Mouse (Mus musculus) forebrain, embryonic 15.5 days (tissue): ENCODE data around the gene Gm49380. TPM values are rescaled to one million over a fixed set of nuclear protein-coding genes. Genes with fewer than 3 reads are reported as not detected.

Experiments
- ATAC-seq: fragments of 200-750 bp; cut with Nextera tagmentation; replicated peaks from 2 replicates; pipeline ENCODE4 v1.8.0; 2017; ENCODE audit warnings: mild to moderate bottlenecking, moderate TSS enrichment, moderate library complexity
- H3K27ac ChIP-seq: fragments of 300-500 bp; sonication (generic); replicated peaks from 2 replicates; pipeline ENCODE4 v1.5.1; 2015; ENCODE audit warnings: mild to moderate bottlenecking, inconsistent platforms
- H3K27me3 ChIP-seq: fragments of 300-500 bp; sonication (generic); 2 replicates; pipeline ENCODE4 v1.6.1; 2015; ENCODE audit warnings: inconsistent platforms
- H3K36me3 ChIP-seq: fragments of 300-500 bp; sonication (generic); 2 replicates; pipeline ENCODE4 v1.6.1; 2015; ENCODE audit warnings: mild to moderate bottlenecking, inconsistent platforms
- H3K4me1 ChIP-seq: fragments of 300-500 bp; sonication (generic); 2 replicates; pipeline ENCODE4 v1.6.1; 2015; ENCODE audit warnings: inconsistent platforms
- H3K4me2 ChIP-seq: fragments of 300-500 bp; sonication (generic); replicated peaks from 2 replicates; pipeline ENCODE4 v1.6.1; 2015; ENCODE audit warnings: mild to moderate bottlenecking, inconsistent platforms
- H3K4me3 ChIP-seq: fragments of 300-500 bp; sonication (generic); 2 replicates; pipeline ENCODE4 v1.5.1; 2015; ENCODE audit warnings: mild to moderate bottlenecking, inconsistent platforms
- H3K9ac ChIP-seq: fragments of 300-500 bp; sonication (generic); replicated peaks from 2 replicates; pipeline ENCODE4 v1.6.1; 2015; ENCODE audit warnings: mild to moderate bottlenecking, inconsistent platforms
- H3K9me3 ChIP-seq: fragments of 300-500 bp; sonication (generic); 2 replicates; pipeline ENCODE4 v1.6.1; 2016; ENCODE audit warnings: inconsistent platforms
- WGBS: fragments of 180-500 bp; shearing (Covaris S2); methylation state at CpG from one replicate; pipeline ENCODE4 v1.1.7; 2015; ENCODE audit warnings: mixed read lengths; 5-methylcytosine and 5-hydroxymethylcytosine counted together
- polyA plus RNA-seq: library from polyadenylated mRNA; unstranded; fragments of >200 nt; fragmentation: Nextera tagmentation; extraction: Ambion mirVana; gene quantifications from 2 replicates; pipeline ENCODE4 v1.2.1, GENCODE M21; 2015

Gene Gm49380
- polyA plus RNA-seq, 1 experiment from 2014 or later: 0.17 TPM

GRCm38 (mm10) chr9:44033317-44033716 lies 80.0 kb downstream of the Gm49380 start:
- H3K36me3 ChIP-seq: no peaks in the 10 kb centered on the region
- H3K4me3 ChIP-seq: no peak overlapping the region
- 95% methylated on average over 5 of the region's 5 CpGs for WGBS
- H3K9ac ChIP-seq: no peak overlapping the region
- no peaks in the 10 kb centered on the region for H3K4me1 ChIP-seq
- H3K27ac ChIP-seq: no peak overlapping the region
- no peak for ATAC-seq
- H3K27me3 ChIP-seq: no peaks in the 10 kb centered on the region
- no peak overlapping the region for H3K4me2 ChIP-seq
- no peaks in the 10 kb centered on the region for H3K9me3 ChIP-seq

- 86% methylated on average over 4 of the region's 4 CpGs for WGBS
- Histone ChIP-seq H3K4me1 (no peaks in the 10 kb centered on the region), H3K36me3 (no peaks in the 10 kb centered on the region), H3K9ac (no peak overlapping the region), H3K27ac (no peak overlapping the region), H3K9me3 (no peaks in the 10 kb centered on the region), H3K4me2 (no peak overlapping the region), H3K4me3 (no peak overlapping the region), H3K27me3 (no peaks in the 10 kb centered on the region)
- no peak for ATAC-seq
These were observed 81.4 kb downstream of the Gm49380 start for GRCm38 (mm10) chr9:44031946-44032345.

- Histone ChIP-seq H3K4me1 (no peaks in the 10 kb centered on the region), H3K27me3 (no peaks in the 10 kb centered on the region), H3K4me2 (no peak overlapping the region), H3K27ac (no peak overlapping the region), H3K9ac (no peak overlapping the region), H3K36me3 (no peaks in the 10 kb centered on the region), H3K4me3 (no peak overlapping the region), H3K9me3 (no peaks in the 10 kb centered on the region)
- ATAC-seq: no peak
- 83% methylated on average over 5 of the region's 5 CpGs for WGBS
These were observed 82.2 kb downstream of the Gm49380 start for GRCm38 (mm10) chr9:44031079-44031478.

- Histone ChIP-seq H3K4me1 (no peaks in the 10 kb centered on the region), H3K36me3 (no peaks in the 10 kb centered on the region), H3K9ac (no peak overlapping the region), H3K27me3 (no peaks in the 10 kb centered on the region), H3K27ac (no peak overlapping the region), H3K4me3 (no peak overlapping the region), H3K4me2 (no peak overlapping the region), H3K9me3 (no peaks in the 10 kb centered on the region)
- ATAC-seq: no peak
- 89% methylated on average over 4 of the region's 4 CpGs for WGBS
These were observed 82.7 kb downstream of the Gm49380 start for GRCm38 (mm10) chr9:44030646-44031045.

GRCm38 (mm10) chr9:44029580-44030236 lies 83.6 kb downstream of the Gm49380 start:
- 64% methylated on average over 5 of the region's 5 CpGs for WGBS
- Histone ChIP-seq H3K4me2 (no peak overlapping the region), H3K9ac (no peak overlapping the region), H3K36me3 (no peaks in the 10 kb centered on the region), H3K9me3 (no peaks in the 10 kb centered on the region), H3K4me1 (no peaks in the 10 kb centered on the region), H3K27me3 (no peaks in the 10 kb centered on the region), H3K4me3 (no peak overlapping the region), H3K27ac (no peak overlapping the region)
- ATAC-seq: no peak

GRCm38 (mm10) chr9:44024096-44024495 lies 89.2 kb downstream of the Gm49380 start:
- ATAC-seq: no peak
- H3K27me3 ChIP-seq: no peaks in the 10 kb centered on the region
- 80% methylated on average over 3 of the region's 3 CpGs for WGBS
- no peak overlapping the region for H3K27ac ChIP-seq
- no peaks in the 10 kb centered on the region for H3K9me3 ChIP-seq
- H3K4me2 ChIP-seq: no peak overlapping the region
- H3K36me3 ChIP-seq: no peaks in the 10 kb centered on the region
- no peak overlapping the region for H3K9ac ChIP-seq
- H3K4me3 ChIP-seq: no peak overlapping the region
- no peaks in the 10 kb centered on the region for H3K4me1 ChIP-seq

GRCm38 (mm10) chr9:44022100-44022847 lies 91.0 kb downstream of the Gm49380 start:
- Histone ChIP-seq H3K9ac (no peak overlapping the region), H3K27ac (no peak overlapping the region), H3K36me3 (no peaks in the 10 kb centered on the region), H3K27me3 (no peaks in the 10 kb centered on the region), H3K4me2 (no peak overlapping the region), H3K9me3 (no peaks in the 10 kb centered on the region), H3K4me3 (no peak overlapping the region), H3K4me1 (no peaks in the 10 kb centered on the region)
- no peak for ATAC-seq
- WGBS: 74% methylated on average over 8 of the region's 8 CpGs

GRCm38 (mm10) chr9:44020001-44020400 lies 93.3 kb downstream of the Gm49380 start:
- peaks cover 5% of the 10 kb centered on the region; the same call in 1 of the 2 replicates for H3K4me1 ChIP-seq
- H3K4me2 ChIP-seq: no peak overlapping the region
- no peak overlapping the region for H3K27ac ChIP-seq
- no peak overlapping the region for H3K9ac ChIP-seq
- no peak overlapping the region for H3K4me3 ChIP-seq
- H3K9me3 ChIP-seq: no peaks in the 10 kb centered on the region
- H3K27me3 ChIP-seq: no peaks in the 10 kb centered on the region
- H3K36me3 ChIP-seq: no peaks in the 10 kb centered on the region
- no peak for ATAC-seq
- WGBS: 88% methylated on average over 7 of the region's 7 CpGs

GRCm38 (mm10) chr9:44017846-44018245 lies 95.5 kb downstream of the Gm49380 start:
- 83% methylated on average over 5 of the region's 5 CpGs for WGBS
- Histone ChIP-seq H3K4me2 (no peak overlapping the region), H3K9ac (no peak overlapping the region), H3K36me3 (no peaks in the 10 kb centered on the region), H3K27me3 (no peaks in the 10 kb centered on the region), H3K4me3 (no peak overlapping the region), H3K4me1 (peaks cover 8% of the 10 kb centered on the region), H3K27ac (no peak overlapping the region), H3K9me3 (no peaks in the 10 kb centered on the region)
- ATAC-seq: no peak

Other genes with a start within 250 kb of the Gm49380 start
- gene Thy1, start 70.1 kb downstream of the Gm49380 start, polyA plus RNA-seq: 3.2 and 3.7 TPM in 2 replicates
- 9.0 and 10.0 TPM in 2 replicates for gene Usp2, start 46.5 kb downstream of the Gm49380 start, polyA plus RNA-seq
- gene Mfrp, start 11.8 kb downstream of the Gm49380 start, polyA plus RNA-seq: 0.18 and 0.23 TPM in 2 replicates
- gene C1qtnf5, start 6.3 kb downstream of the Gm49380 start, polyA plus RNA-seq: 2.2 and 3.6 TPM in 2 replicates
- gene Rnf26, start within 50 bp of the Gm49380 start, polyA plus RNA-seq: 39.9 and 40.1 TPM in 2 replicates
- 11.3 and 13.1 TPM in 2 replicates for gene Mcam, start 21.0 kb upstream of the Gm49380 start, polyA plus RNA-seq
- 25.7 and 26.4 TPM in 2 replicates for gene Cbl, start 120.5 kb upstream of the Gm49380 start, polyA plus RNA-seq
- gene Ccdc153, start 127.2 kb upstream of the Gm49380 start, polyA plus RNA-seq: 0.32 TPM in 1 of 2 replicates, not detected in the other
- 0.59 and 0.61 TPM in 2 replicates for gene Pdzd3, start 138.0 kb upstream of the Gm49380 start, polyA plus RNA-seq
- 4.5 and 5.2 TPM in 2 replicates for gene Nlrx1, start 155.1 kb upstream of the Gm49380 start, polyA plus RNA-seq
- gene Abcg4, start 175.1 kb upstream of the Gm49380 start, polyA plus RNA-seq: 14.2 and 15.6 TPM in 2 replicates
- 33.4 and 35.4 TPM in 2 replicates for gene Hinfp, start 192.2 kb upstream of the Gm49380 start, polyA plus RNA-seq
- gene C2cd2l, start 206.8 kb upstream of the Gm49380 start, polyA plus RNA-seq: 21.5 and 24.2 TPM in 2 replicates
- gene Dpagt1, start 212.5 kb upstream of the Gm49380 start, polyA plus RNA-seq: 32.2 and 32.5 TPM in 2 replicates
- 232 and 253 TPM in 2 replicates for gene H2afx, start 221.2 kb upstream of the Gm49380 start, polyA plus RNA-seq
- gene Hmbs, start 230.7 kb upstream of the Gm49380 start, polyA plus RNA-seq: 66.3 and 71.2 TPM in 2 replicates
- 38.4 and 42.3 TPM in 2 replicates for gene Vps11, start 248.2 kb upstream of the Gm49380 start, polyA plus RNA-seq